Mouse (Mus musculus) limb, embryonic 12.5 days (tissue): ENCODE measurements around the gene Cmpk1. TPM values are rescaled to one million over a fixed set of nuclear protein-coding genes. Genes with fewer than 3 reads are reported as not detected.
A peak's percentile ranks its signal among the peaks of the same experiment; 100 is the strongest.

Experiments
- ATAC-seq: fragments of 200-750 bp; cut with Nextera tagmentation; 2 replicates; pipeline ENCODE4 v1.8.0; 2017; ENCODE audit warnings: low read depth, moderate TSS enrichment; ENCODE audit not compliant: insufficient number of reproducible peaks, insufficient read depth, low FRiP score, low TSS enrichment
- H3K27ac ChIP-seq: fragments of 300-500 bp; sonication (generic); 2 replicates; pipeline ENCODE4 v1.5.1; 2016; ENCODE audit warnings: mild to moderate bottlenecking, moderate library complexity
- H3K27me3 ChIP-seq: fragments of 300-500 bp; sonication (generic); 2 replicates; pipeline ENCODE4 v1.6.1; 2016; ENCODE audit warnings: mild to moderate bottlenecking, moderate library complexity
- H3K36me3 ChIP-seq: fragments of 300-500 bp; sonication (generic); 2 replicates; pipeline ENCODE4 v1.6.1; 2016; ENCODE audit warnings: mild to moderate bottlenecking, moderate library complexity
- H3K4me1 ChIP-seq: fragments of 300-500 bp; sonication (generic); replicated peaks from 2 replicates; pipeline ENCODE4 v1.6.1; 2016
- H3K4me2 ChIP-seq: fragments of 300-500 bp; sonication (generic); 2 replicates; pipeline ENCODE4 v1.6.1; 2016; ENCODE audit warnings: mild to moderate bottlenecking, moderate library complexity
- H3K4me3 ChIP-seq: fragments of 300-500 bp; sonication (generic); replicated peaks from 2 replicates; pipeline ENCODE4 v1.5.1; 2016; ENCODE audit warnings: mild to moderate bottlenecking
- H3K9ac ChIP-seq: fragments of 300-500 bp; sonication (generic); replicated peaks from 2 replicates; pipeline ENCODE4 v1.6.1; 2016; ENCODE audit warnings: mild to moderate bottlenecking, moderate library complexity
- H3K9me3 ChIP-seq: fragments of 300-500 bp; sonication (generic); 2 replicates; pipeline ENCODE4 v1.6.1; 2016; ENCODE audit warnings: mild to moderate bottlenecking, moderate library complexity
- WGBS: fragments of 180-500 bp; shearing (Covaris S2); methylation state at CpG from one replicate; pipeline ENCODE4 v1.1.7; 2016; 5-methylcytosine and 5-hydroxymethylcytosine counted together
- polyA plus RNA-seq: library from polyadenylated mRNA; unstranded; fragments of >200 nt; fragmentation: Nextera tagmentation; extraction: Ambion mirVana; gene quantifications from 2 replicates; pipeline ENCODE4 v1.2.1, GENCODE M21; 2016

Gene Cmpk1
- polyA plus RNA-seq, 1 experiment from 2014 or later = 81.8 TPM

GRCm38 (mm10) chr4:114945021-114945420 is 42.0 kb downstream of the Cmpk1 start:
- peaks cover 84% of the 10 kb centered on the region for H3K27me3 ChIP-seq
- no peaks in the 10 kb centered on the region for H3K9me3 ChIP-seq
- WGBS = 18% methylated on average over 5 of the region's 5 CpGs
- ATAC-seq = no peak
- H3K4me2 ChIP-seq = no peak overlapping the region
- peaks cover 30% of the 10 kb centered on the region for H3K4me1 ChIP-seq
- no peak overlapping the region for H3K9ac ChIP-seq
- H3K36me3 ChIP-seq = no peaks in the 10 kb centered on the region
- H3K4me3 ChIP-seq = no peak overlapping the region
- no peak overlapping the region for H3K27ac ChIP-seq

- no peak for ATAC-seq
- Histone ChIP-seq H3K4me1 (peaks cover 30% of the 10 kb centered on the region), H3K4me3 (no peak overlapping the region), H3K27ac (no peak overlapping the region), H3K9ac (no peak overlapping the region), H3K36me3 (no peaks in the 10 kb centered on the region), H3K27me3 (peaks cover 82% of the 10 kb centered on the region), H3K4me2 (no peak overlapping the region), H3K9me3 (no peaks in the 10 kb centered on the region)
- WGBS = 10% methylated on average over 8 of the region's 8 CpGs
These were observed 44.5 kb downstream of the Cmpk1 start for GRCm38 (mm10) chr4:114942583-114942982.

GRCm38 (mm10) chr4:114942112-114942511 is 44.9 kb downstream of the Cmpk1 start:
- Histone ChIP-seq H3K4me1 (peaks cover 30% of the 10 kb centered on the region), H3K27ac (no peak overlapping the region), H3K4me2 (no peak overlapping the region), H3K4me3 (no peak overlapping the region), H3K36me3 (no peaks in the 10 kb centered on the region), H3K9me3 (no peaks in the 10 kb centered on the region), H3K9ac (no peak overlapping the region), H3K27me3 (peaks cover 84% of the 10 kb centered on the region)
- WGBS = 26% methylated on average over 4 of the region's 4 CpGs
- no peak for ATAC-seq

GRCm38 (mm10) chr4:114941311-114941710 is 45.7 kb downstream of the Cmpk1 start:
- Histone ChIP-seq H3K27ac (no peak overlapping the region), H3K27me3 (peaks cover 82% of the 10 kb centered on the region), H3K4me2 (no peak overlapping the region), H3K9ac (no peak overlapping the region), H3K9me3 (no peaks in the 10 kb centered on the region), H3K4me1 (peaks cover 30% of the 10 kb centered on the region), H3K36me3 (no peaks in the 10 kb centered on the region), H3K4me3 (no peak overlapping the region)
- WGBS = 85% methylated on average over 4 of the region's 4 CpGs
- ATAC-seq = no peak

GRCm38 (mm10) chr4:114938248-114938647 is 48.8 kb downstream of the Cmpk1 start:
- Histone ChIP-seq H3K4me1 (peaks cover 16% of the 10 kb centered on the region), H3K9me3 (no peaks in the 10 kb centered on the region), H3K27me3 (peaks cover 78% of the 10 kb centered on the region), H3K27ac (no peak overlapping the region), H3K4me3 (no peak overlapping the region), H3K9ac (no peak overlapping the region), H3K4me2 (no peak overlapping the region), H3K36me3 (no peaks in the 10 kb centered on the region)
- WGBS = 60% methylated on average over 3 of the region's 3 CpGs
- ATAC-seq = no peak

- Histone ChIP-seq H3K27ac (no peak overlapping the region), H3K36me3 (no peaks in the 10 kb centered on the region), H3K4me1 (peaks cover 9% of the 10 kb centered on the region), H3K4me2 (no peak overlapping the region), H3K27me3 (peaks cover 81% of the 10 kb centered on the region), H3K9me3 (no peaks in the 10 kb centered on the region), H3K4me3 (no peak overlapping the region), H3K9ac (no peak overlapping the region)
- WGBS = 43% methylated on average over 4 of the region's 4 CpGs
- ATAC-seq = no peak
These were observed 49.5 kb downstream of the Cmpk1 start for GRCm38 (mm10) chr4:114937459-114938047.

- H3K36me3 ChIP-seq = no peaks in the 10 kb centered on the region
- no peak overlapping the region for H3K27ac ChIP-seq
- H3K4me1 ChIP-seq = no peaks in the 10 kb centered on the region; the same call in 1 of the 2 replicates
- H3K4me2 ChIP-seq = no peak overlapping the region
- H3K4me3 ChIP-seq = no peak overlapping the region
- no peaks in the 10 kb centered on the region for H3K9me3 ChIP-seq
- peaks cover 85% of the 10 kb centered on the region for H3K27me3 ChIP-seq
- H3K9ac ChIP-seq = no peak overlapping the region
- no peak for ATAC-seq
- 88% methylated on average over 6 of the region's 6 CpGs for WGBS
These were observed 52.9 kb downstream of the Cmpk1 start for GRCm38 (mm10) chr4:114934188-114934587.

GRCm38 (mm10) chr4:114932747-114933146 is 54.3 kb downstream of the Cmpk1 start:
- no peaks in the 10 kb centered on the region for H3K9me3 ChIP-seq
- H3K4me3 ChIP-seq = no peak overlapping the region
- no peak for ATAC-seq
- no peaks in the 10 kb centered on the region; the same call in 1 of the 2 replicates for H3K4me1 ChIP-seq
- 75% methylated on average over 4 of the region's 4 CpGs for WGBS
- no peaks in the 10 kb centered on the region for H3K36me3 ChIP-seq
- H3K4me2 ChIP-seq = no peak overlapping the region
- H3K27ac ChIP-seq = no peak overlapping the region
- H3K27me3 ChIP-seq = peaks cover 87% of the 10 kb centered on the region
- H3K9ac ChIP-seq = no peak overlapping the region

- Histone ChIP-seq H3K36me3 (no peaks in the 10 kb centered on the region), H3K9me3 (no peaks in the 10 kb centered on the region), H3K4me2 (no peak overlapping the region), H3K4me3 (no peak overlapping the region), H3K27me3 (peaks cover 95% of the 10 kb centered on the region), H3K27ac (no peak overlapping the region), H3K9ac (no peak overlapping the region), H3K4me1 (peaks cover 12% of the 10 kb centered on the region)
- ATAC-seq = no peak
- WGBS = 25% methylated on average over 15 of the region's 15 CpGs
These were observed 57.9 kb downstream of the Cmpk1 start for GRCm38 (mm10) chr4:114929155-114929554.

GRCm38 (mm10) chr4:114925917-114926312 is 61.1 kb downstream of the Cmpk1 start, which contains the start of gene Foxe3:
TSS of gene Foxe3 (minus strand) at chr4:114926013.
- H3K27ac ChIP-seq = no peak within 1 kb of the TSS

GRCm38 (mm10) chr4:114924971-114925916 is 61.8 kb downstream of the Cmpk1 start:
- under 1% methylated on average over 110 of the region's 125 CpGs for WGBS
- ATAC-seq = 0 out of 2 replicates have a peak, but pooled peaks have one; percentile 18
- Histone ChIP-seq H3K4me1 (peaks cover 12% of the 10 kb centered on the region), H3K9me3 (no peaks in the 10 kb centered on the region), H3K4me3 (peak overlapping the region; percentile 43), H3K27ac (no peak overlapping the region), H3K36me3 (no peaks in the 10 kb centered on the region), H3K9ac (peak overlapping the region; percentile 37; the same call in 1 of the 2 replicates), H3K27me3 (peaks cover 91% of the 10 kb centered on the region), H3K4me2 (peak overlapping the region; percentile 71)

More at GRCm38 (mm10) chr4:114925917-114926312, 61.1 kb downstream of the Cmpk1 start, which contains the start of gene Foxe3:
- peaks cover 94% of the 10 kb centered on the region for H3K27me3 ChIP-seq
- H3K4me1 ChIP-seq = peaks cover 12% of the 10 kb centered on the region
- no peaks in the 10 kb centered on the region for H3K9me3 ChIP-seq
- H3K36me3 ChIP-seq = no peaks in the 10 kb centered on the region
- 2% methylated on average over 25 of the region's 25 CpGs for WGBS
- ATAC-seq = no peak
- H3K4me3 ChIP-seq = peak within 1 kb of the TSS; percentile 43
- peak within 1 kb of the TSS; percentile 71 for H3K4me2 ChIP-seq
- peak within 1 kb of the TSS; percentile 37; the same call in 1 of the 2 replicates for H3K9ac ChIP-seq
